Mouse (Mus musculus) ES-E14 (cell line): Measurements from ENCODE around the gene Atxn1.

Experiments
- CHD2 ChIP-seq: IDR thresholded peaks from 2 replicates; pipeline ENCODE4 v1.6.1; 2014; ENCODE audit warnings: mild to moderate bottlenecking, low read depth, low read length, inconsistent platforms
- HCFC1 ChIP-seq: IDR thresholded peaks from 2 replicates; pipeline ENCODE4 v1.6.1; 2012; ENCODE audit warnings: low read length, inconsistent platforms, borderline replicate concordance; ENCODE audit not compliant: insufficient read depth
- MAFK ChIP-seq: IDR thresholded peaks from 2 replicates; pipeline ENCODE4 v1.6.1; 2014; ENCODE audit warnings: mild to moderate bottlenecking, low read depth, low read length, inconsistent platforms; ENCODE audit not compliant: insufficient read depth
- ZC3H11A ChIP-seq: IDR thresholded peaks from 2 replicates; pipeline ENCODE4 v1.6.1; 2012; ENCODE audit warnings: low read depth, mild to moderate bottlenecking, inconsistent platforms, low read length, borderline replicate concordance
- ZNF384 ChIP-seq: IDR thresholded peaks from 2 replicates; pipeline ENCODE4 v1.6.1; 2012; ENCODE audit warnings: low read depth, low read length, inconsistent platforms

DNA sequence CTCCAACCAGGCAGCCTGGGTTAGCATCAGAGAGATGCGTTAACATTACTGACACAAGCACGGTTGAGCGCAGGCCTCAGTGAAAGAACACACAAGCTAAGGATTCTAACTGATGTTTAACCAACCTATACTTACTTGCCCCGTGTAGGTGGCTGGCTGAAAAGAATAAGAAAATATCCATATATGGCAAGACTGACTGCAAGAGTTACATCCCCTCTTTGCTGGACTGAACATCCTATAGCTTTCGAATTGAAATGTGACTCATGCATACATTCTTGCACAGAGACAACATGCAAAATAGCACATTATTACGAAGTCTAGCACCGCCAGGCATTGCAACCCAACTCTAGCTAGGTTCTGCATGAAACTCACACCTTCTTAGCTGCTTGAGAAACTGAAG lies 91.8 kb downstream of the Atxn1 start:
- TF ChIP-seq CHD2 (no peak), MAFK (no peak), ZNF384 (no peak), ZC3H11A (no peak), HCFC1 (no peak)
